In genomic region chr5:65609769-65610168, GRCm38 (mm10) we compare ENCODE assay signal across 19 mouse cellular contexts.
DNase-seq lines count a peak whose midpoint lies in the region; ATAC-seq and TF ChIP-seq lines count a peak whose summit lies in the region.
"Had no signal": no experiment of that assay in that cellular context is flagged by ENCODE, and none has a peak within 500 bp of the region (broad histone marks: within the 10 kb centered on the region; RNA-seq: fewer than 3 reads in every experiment).

No protein-coding gene starts in this region.

- CTCF ChIA-PET in Patski (lab: Charles Lee), result interaction anchor here (0.6 to 0.7 kb wide), 2 partner anchors 16 to 55 kb away, joined by 3 read pairs; no protein-coding TSS in a partner anchor

- TF ChIP-seq POLR2A in liver, adult 2 months (IDR thresholded peaks at IDR 0.05; ENCODE audit: extremely low read depth, insufficient read depth, low read length), result no peak

- no peak for TF ChIP-seq CTCF in liver, adult 2 months (IDR thresholded peaks at IDR 0.05; ENCODE audit: low read depth, low read length)
- TF ChIP-seq CTCF in Patski (IDR thresholded peaks at IDR 0.05), result no peak

- peak overlapping the region; percentile 52; the same call in 1 of the 2 replicates for H3K27ac ChIP-seq in liver, adult 2 months (replicated peaks; ENCODE audit: insufficient read depth, low read depth, low read length)
- no peak overlapping the region for H3K27ac ChIP-seq in intestine, embryonic 16.5 days (ENCODE audit: low read length)
- no peak overlapping the region for H3K27ac ChIP-seq in liver, embryonic 15.5 days (replicated peaks)
- no peak overlapping the region for H3K27ac ChIP-seq in limb, embryonic 10.5 days
- H3K27ac ChIP-seq: forebrain, embryonic 13.5 days; heart, adult 2 months; hindbrain, embryonic 10.5 days; hindbrain, postnatal 0 days; midbrain, embryonic 13.5 days; neural tube, embryonic 13.5 days had no signal

- POLR2A ChIA-PET in Patski (lab: Charles Lee), result interaction anchor here (0.6 kb wide), 1 partner anchor 22 kb away, joined by 3 read pairs; no protein-coding TSS in a partner anchor

- in situ Hi-C loops in Patski (cut with MboI; ENCODE audit: low pct_unique_long_range_greater_than_20kb), result no loop called here

- no peak overlapping the region for H3K4me2 ChIP-seq in intestine, embryonic 16.5 days (ENCODE audit: low read depth, low read length)
- H3K4me2 ChIP-seq in liver, embryonic 15.5 days, result no peak overlapping the region
- H3K4me2 ChIP-seq: forebrain, embryonic 13.5 days; midbrain, embryonic 13.5 days; neural tube, embryonic 13.5 days had no signal

- no peak overlapping the region for H3K9ac ChIP-seq in liver, adult 2 months (ENCODE audit: low read depth, low read length)
- no peak overlapping the region for H3K9ac ChIP-seq in intestine, embryonic 16.5 days (ENCODE audit: low read depth, low read length)
- H3K9ac ChIP-seq in liver, embryonic 15.5 days, result no peak overlapping the region
- H3K9ac ChIP-seq: forebrain, embryonic 13.5 days; midbrain, embryonic 13.5 days; neural tube, embryonic 13.5 days had no signal

- H3K36me3 ChIP-seq in liver, adult 2 months (ENCODE audit: control insufficient read depth, insufficient read depth, low read length), result peaks cover 9% of the 10 kb centered on the region
- no peaks in the 10 kb centered on the region for H3K36me3 ChIP-seq in intestine, embryonic 16.5 days (ENCODE audit: control insufficient read depth, insufficient read depth, low read length)
- H3K36me3 ChIP-seq in liver, embryonic 15.5 days (replicated peaks), result peaks cover 56% of the 10 kb centered on the region
- H3K36me3 ChIP-seq in limb, embryonic 10.5 days, result peaks cover 63% of the 10 kb centered on the region

- no peak overlapping the region for H3K4me3 ChIP-seq in liver, adult 2 months (ENCODE audit: insufficient read depth, low read depth, low read length)
- H3K4me3 ChIP-seq in intestine, embryonic 16.5 days (ENCODE audit: low read length), result no peak overlapping the region
- H3K4me3 ChIP-seq in liver, embryonic 15.5 days (replicated peaks), result no peak overlapping the region
- H3K4me3 ChIP-seq in limb, embryonic 10.5 days, result no peak overlapping the region
- H3K4me3 ChIP-seq: forebrain, embryonic 13.5 days; heart, adult 2 months; hindbrain, embryonic 10.5 days; midbrain, embryonic 13.5 days; neural tube, embryonic 13.5 days had no signal

- DNase-seq in liver, adult 2 months (ENCODE audit: extremely low read depth, low read depth, low spot score), result peak; percentile 90
- no peak for DNase-seq in liver
- DNase-seq in Patski (ENCODE audit: low read depth, low spot score), result peak; percentile 33
- DNase-seq in limb, embryonic 10.5 days (ENCODE audit: low spot score), result no peak
- no peak for DNase-seq in T-cell, adult 2 months (ENCODE audit: low spot score)
- no peak for DNase-seq in retina, postnatal 1 day
- DNase-seq: adrenal gland, adult 8-10 months; cerebellum, adult 8-10 months; gastrocnemius, postnatal 14 days; heart, adult 2 months; layer of hippocampus, postnatal 36 days; thymus, postnatal 4 days had no signal

- peaks cover 16% of the 10 kb centered on the region for H3K4me1 ChIP-seq in liver, adult 2 months (ENCODE audit: control insufficient read depth, insufficient read depth, low read length)
- H3K4me1 ChIP-seq in intestine, embryonic 16.5 days (ENCODE audit: control insufficient read depth, insufficient read depth, low read length), result no peaks in the 10 kb centered on the region
- no peaks in the 10 kb centered on the region; the same call in 1 of the 2 replicates for H3K4me1 ChIP-seq in liver, embryonic 15.5 days (replicated peaks)
- no peaks in the 10 kb centered on the region for H3K4me1 ChIP-seq in limb, embryonic 10.5 days
- H3K4me1 ChIP-seq: forebrain, embryonic 13.5 days; hindbrain, embryonic 10.5 days; midbrain, embryonic 13.5 days; neural tube, embryonic 13.5 days had no signal

- 15% methylated on average over 5 of the region's 5 CpGs for WGBS in liver, adult 2 months
- WGBS in intestine, embryonic 16.5 days, result 81% methylated on average over 5 of the region's 5 CpGs
- WGBS in liver, embryonic 15.5 days (ENCODE audit: insufficient replicate concordance), result 70% methylated on average over 5 of the region's 5 CpGs
- 90% methylated on average over 5 of the region's 5 CpGs for WGBS in limb, embryonic 10.5 days

- ATAC-seq in Patski, result peak; percentile 74
- ATAC-seq in intestine, embryonic 16.5 days, result peak; percentile 82
- ATAC-seq in liver, embryonic 15.5 days (ENCODE audit: insufficient read depth), result peak; percentile 43; the same call in 1 of the 2 replicates
- ATAC-seq: forebrain, embryonic 13.5 days; hindbrain, postnatal 0 days; midbrain, embryonic 13.5 days had no signal

- no peaks in the 10 kb centered on the region for H3K9me3 ChIP-seq in intestine, embryonic 16.5 days (ENCODE audit: control insufficient read depth, low read length)
- no peaks in the 10 kb centered on the region for H3K9me3 ChIP-seq in liver, embryonic 15.5 days (replicated peaks)
- H3K9me3 ChIP-seq in limb, embryonic 10.5 days (replicated peaks), result no peaks in the 10 kb centered on the region
- H3K9me3 ChIP-seq: forebrain, embryonic 13.5 days; hindbrain, embryonic 10.5 days; midbrain, embryonic 13.5 days; neural tube, embryonic 13.5 days had no signal

- H3K27me3 ChIP-seq in liver, adult 2 months (ENCODE audit: control insufficient read depth, insufficient read depth, low read length), result no peaks in the 10 kb centered on the region
- H3K27me3 ChIP-seq in Patski, result no peaks in the 10 kb centered on the region
- H3K27me3 ChIP-seq in intestine, embryonic 16.5 days (replicated peaks; ENCODE audit: control insufficient read depth, insufficient read depth, low read length), result no peaks in the 10 kb centered on the region
- H3K27me3 ChIP-seq in liver, embryonic 15.5 days, result no peaks in the 10 kb centered on the region
- H3K27me3 ChIP-seq in limb, embryonic 10.5 days (ENCODE audit: low read depth, poor library complexity, severe bottlenecking), result no peaks in the 10 kb centered on the region
- H3K27me3 ChIP-seq: forebrain, embryonic 13.5 days; midbrain, embryonic 13.5 days; neural tube, embryonic 13.5 days had no signal

- H3K79me2 ChIP-seq in liver, adult 2 months (ENCODE audit: control insufficient read depth, insufficient read depth, low read length), result 0 out of 2 replicates have a peak, but pooled peaks cover 2% of the 10 kb centered on the region

Comparison
In these comparisons a context has a peak if more than half of its experiments do, and no peak if none do; other contexts are left out.
1. DNase-seq: peak in liver, adult 2 months (single experiment) and Patski (single experiment); none in liver (single experiment), limb, embryonic 10.5 days (single experiment), T-cell, adult 2 months (single experiment) and retina, postnatal 1 day (single experiment).
2. Peak in every context shown above with its lines, with median percentiles within 50 percentile points of each other: ATAC-seq.